In the genomic region with DNA sequence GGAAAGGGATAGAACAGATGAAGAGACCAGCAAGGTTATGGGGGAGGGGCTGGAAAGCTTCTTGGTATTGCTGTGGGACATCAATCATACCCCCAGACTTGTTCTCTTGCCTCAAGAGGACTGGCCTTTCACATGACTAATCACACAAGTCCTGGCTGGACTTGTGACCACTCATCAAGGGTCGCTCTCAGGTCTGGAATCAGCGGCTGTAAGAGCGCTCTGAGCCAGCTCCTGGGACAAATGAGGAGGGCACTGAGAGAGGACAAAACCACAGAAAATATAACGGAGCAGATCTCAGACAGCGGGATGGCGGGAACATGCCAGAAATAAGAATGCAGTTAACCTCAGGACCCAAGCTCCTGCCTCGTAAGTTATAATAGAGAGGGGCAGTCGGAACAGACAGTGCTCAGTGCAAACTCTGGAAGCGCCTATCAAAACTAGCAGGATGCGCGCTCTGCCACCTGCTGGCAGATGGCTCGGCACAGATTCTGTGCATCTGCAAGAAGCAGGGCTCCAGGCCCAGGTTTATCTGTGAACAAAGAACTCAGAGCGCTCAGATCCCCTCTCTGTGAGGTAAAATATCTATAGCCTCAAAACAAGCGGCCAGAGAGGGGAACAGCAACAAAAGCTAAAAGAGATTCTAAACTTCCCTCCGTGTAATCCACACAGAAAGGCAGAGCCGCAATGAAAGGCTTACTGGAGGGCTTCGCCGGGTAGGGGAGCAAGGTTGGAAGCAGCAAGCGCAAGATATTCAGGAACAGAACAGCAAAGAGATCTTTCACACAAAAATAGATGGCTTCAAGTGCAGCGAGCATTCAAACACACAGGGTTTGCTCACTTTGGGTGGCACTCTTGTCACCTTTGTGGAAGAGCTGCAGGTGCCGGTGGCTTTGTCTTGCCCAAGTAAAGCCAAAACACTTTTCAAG, we compare ENCODE assay signal across 8 mouse cellular contexts.
A peak's percentile ranks its signal among the peaks of the same experiment; 100 is the strongest.
DNase-seq lines count a peak whose midpoint lies in the region; ATAC-seq lines count a peak whose summit lies in the region.

No protein-coding gene starts in this region.

- DNase-seq in ES-CJ7 (ENCODE audit: low read depth, low spot score) = peak; percentile 66
- DNase-seq in brain, adult 2 months (ENCODE audit: low read depth, low spot score) = peak; percentile 91
- peak; percentile 67 for DNase-seq in hindbrain, embryonic 10.5 days (ENCODE audit: low spot score)
- DNase-seq in layer of hippocampus, postnatal 14 days (ENCODE audit: low spot score in 2 of 2) = peak; percentile 73 to 84
- peak; percentile 58 for DNase-seq in mesoderm, embryonic 11.5 days (ENCODE audit: low read depth, low spot score)
- peak; percentile 74 for DNase-seq in right cerebral cortex, postnatal 4 days

- no peaks in the 10 kb centered on the region for H3K27me3 ChIP-seq in forebrain, embryonic 12.5 days
- H3K27me3 ChIP-seq in hindbrain, embryonic 10.5 days (ENCODE audit: insufficient read depth, poor library complexity, severe bottlenecking) = no peaks in the 10 kb centered on the region

- H3K36me3 ChIP-seq in forebrain, embryonic 12.5 days (replicated peaks) = no peaks in the 10 kb centered on the region
- H3K36me3 ChIP-seq in hindbrain, embryonic 10.5 days = no peaks in the 10 kb centered on the region

- H3K4me2 ChIP-seq in forebrain, embryonic 12.5 days = peak overlapping the region; percentile 24

- peak; percentile 79; the same call in 1 of the 2 replicates for ATAC-seq in forebrain, embryonic 12.5 days (ENCODE audit: low FRiP score)
- ATAC-seq in megakaryocyte, adult 5-6 weeks (ENCODE audit: poor library complexity, severe bottlenecking) = no peak

- H3K4me3 ChIP-seq in forebrain, embryonic 12.5 days (replicated peaks) = no peak overlapping the region
- H3K4me3 ChIP-seq in hindbrain, embryonic 10.5 days = no peak overlapping the region

- no peak overlapping the region for H3K27ac ChIP-seq in forebrain, embryonic 12.5 days
- no peak overlapping the region for H3K27ac ChIP-seq in hindbrain, embryonic 10.5 days

- H3K9ac ChIP-seq in forebrain, embryonic 12.5 days = no peak overlapping the region

- WGBS in forebrain, embryonic 12.5 days = 34% methylated on average over 21 of the region's 21 CpGs
- WGBS in hindbrain, embryonic 10.5 days = 44% methylated on average over 21 of the region's 21 CpGs

- H3K9me3 ChIP-seq in forebrain, embryonic 12.5 days = no peaks in the 10 kb centered on the region
- no peaks in the 10 kb centered on the region for H3K9me3 ChIP-seq in hindbrain, embryonic 10.5 days

- peaks cover 4% of the 10 kb centered on the region; the same call in 1 of the 2 replicates for H3K4me1 ChIP-seq in forebrain, embryonic 12.5 days
- H3K4me1 ChIP-seq in hindbrain, embryonic 10.5 days (replicated peaks) = 0 out of 2 replicates have a peak, but pooled peaks cover 9% of the 10 kb centered on the region
